Mouse (Mus musculus): ENCODE data around the gene Cygb.

DNA sequence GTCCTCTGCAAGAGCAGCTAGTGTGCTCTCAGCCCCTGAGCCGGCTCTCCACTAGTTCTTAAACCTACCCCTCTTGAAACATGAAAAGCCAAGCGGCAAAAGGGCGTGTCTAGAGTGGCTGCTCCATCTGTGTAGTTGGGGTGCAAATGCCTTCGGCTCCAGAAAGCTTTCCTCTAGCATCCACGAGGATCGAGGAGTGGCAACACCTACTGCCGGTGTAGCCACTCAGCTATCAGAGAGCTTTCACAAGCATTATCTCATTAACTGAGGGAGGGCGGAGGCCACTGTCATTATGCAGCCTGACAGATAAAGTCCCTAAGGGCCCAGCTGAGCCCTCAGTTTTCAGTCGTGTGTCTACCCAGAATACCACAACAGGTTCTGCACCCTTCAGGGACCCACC is 34.0 kb downstream of the Cygb start:
- no peak for TF ChIP-seq CTCF (IDR thresholded peaks at IDR 0.05; ENCODE audit: low read depth)
- TF ChIP-seq EP300 (IDR thresholded peaks at IDR 0.05; ENCODE audit: low read depth): no peak

Data from heart, postnatal 0 days (tissue).